Mouse (Mus musculus) G1E (cell line): ENCODE measurements at regions not wholly inside any gene's neighbourhood (a gene's known extent, or its start where the extent isn't known, plus 50 kb on each side); places are given as distances from the start of the nearest gene placed in this dataset.

Source experiments
- ATAC-seq: 2 replicates; pipeline ENCODE4 v1.8.0; 2016; ENCODE audit warnings: mild to moderate bottlenecking; ENCODE audit not compliant: insufficient number of reproducible peaks, poor library complexity, low FRiP score, severe bottlenecking; ENCODE audit errors: extremely low read depth
- DNase-seq: peaks from one replicate; pipeline ENCODE4 v3.0.0; 2012; ENCODE audit warnings: low spot score
- H3K27me3 ChIP-seq: 2 replicates; pipeline ENCODE4 v1.6.1; 2012; ENCODE audit warnings: mild to moderate bottlenecking, low read length, inconsistent platforms; ENCODE audit not compliant: insufficient read depth
- H3K36me3 ChIP-seq: replicated peaks from 2 replicates; pipeline ENCODE3; 2012; ENCODE audit warnings: mild to moderate bottlenecking, inconsistent platforms
- H3K4me1 ChIP-seq: 2 replicates; pipeline ENCODE4 v1.6.1; 2012; ENCODE audit warnings: low read depth, low read length, inconsistent platforms, mixed read lengths; ENCODE audit not compliant: insufficient read depth
- H3K4me3 ChIP-seq: 2 replicates; pipeline ENCODE4 v1.5.1; 2012; ENCODE audit warnings: low read depth, mild to moderate bottlenecking, inconsistent platforms, low read length, moderate library complexity, mixed read lengths
- H3K9me3 ChIP-seq: replicated peaks from 2 replicates; pipeline ENCODE4 v1.6.1; 2012; ENCODE audit warnings: inconsistent platforms
- CTCF ChIP-seq: IDR thresholded peaks from 2 replicates; pipeline ENCODE4 v1.5.1; 2012; ENCODE audit warnings: low read depth, low read length, inconsistent platforms, mixed read lengths
- GATA1 ChIP-seq: IDR thresholded peaks from 2 replicates; pipeline ENCODE4 v1.6.1; 2012; ENCODE audit warnings: borderline replicate concordance, low read length, inconsistent platforms, mixed read lengths
- GATA2 ChIP-seq: IDR thresholded peaks from 2 replicates; pipeline ENCODE4 v1.6.1; 2012; ENCODE audit warnings: low read depth, low read length, inconsistent platforms, borderline replicate concordance
- POLR2AphosphoS5 ChIP-seq: IDR thresholded peaks from 2 replicates; pipeline ENCODE4 v1.6.1; 2012; ENCODE audit warnings: low read depth, low read length, inconsistent platforms; ENCODE audit not compliant: insufficient replicate concordance
- TAL1 ChIP-seq: conservative IDR thresholded peaks from 2 replicates; pipeline ENCODE4 v1.6.1; 2012; ENCODE audit warnings: low read depth, low read length, inconsistent platforms, mixed read lengths

DNA sequence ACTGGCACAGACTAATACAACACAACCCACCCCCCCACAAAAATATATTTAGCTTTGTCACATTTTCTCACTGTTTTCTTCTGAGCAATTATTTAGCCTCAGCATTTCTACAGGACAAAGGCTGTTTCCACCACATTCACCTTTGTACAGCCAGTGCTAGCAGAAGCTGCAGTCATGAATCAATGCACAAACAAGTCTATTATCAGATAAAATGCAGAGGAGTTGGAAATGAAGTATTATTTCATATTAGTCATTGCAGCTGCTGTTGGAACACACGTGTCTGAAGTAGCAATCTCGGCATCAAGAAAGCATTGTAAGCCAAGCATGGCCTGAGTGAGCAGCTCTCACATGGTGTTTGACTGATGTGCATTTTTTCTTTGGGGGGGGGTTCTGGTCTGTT is 212.9 kb downstream of the Emp1 start:
- H3K27me3 ChIP-seq: no peaks in the 10 kb centered on the region
- H3K4me3 ChIP-seq: no peak overlapping the region
- peaks cover 24% of the 10 kb centered on the region for H3K9me3 ChIP-seq
- H3K36me3 ChIP-seq: no peaks in the 10 kb centered on the region
- no peak for ATAC-seq
- TF ChIP-seq CTCF (no peak), POLR2AphosphoS5 (no peak), GATA1 (no peak), GATA2 (no peak), TAL1 (no peak)
- no peaks in the 10 kb centered on the region for H3K4me1 ChIP-seq
- no peak for DNase-seq

GRCm38 (mm10) chr6:135578728-135579127 is 216.4 kb downstream of the Emp1 start:
- no peak for DNase-seq
- H3K4me1 ChIP-seq: no peaks in the 10 kb centered on the region
- H3K4me3 ChIP-seq: no peak overlapping the region
- no peaks in the 10 kb centered on the region for H3K36me3 ChIP-seq
- H3K9me3 ChIP-seq: peaks cover 32% of the 10 kb centered on the region
- no peak for ATAC-seq
- no peaks in the 10 kb centered on the region for H3K27me3 ChIP-seq
- TF ChIP-seq GATA1 (no peak), GATA2 (no peak), TAL1 (no peak)

DNA sequence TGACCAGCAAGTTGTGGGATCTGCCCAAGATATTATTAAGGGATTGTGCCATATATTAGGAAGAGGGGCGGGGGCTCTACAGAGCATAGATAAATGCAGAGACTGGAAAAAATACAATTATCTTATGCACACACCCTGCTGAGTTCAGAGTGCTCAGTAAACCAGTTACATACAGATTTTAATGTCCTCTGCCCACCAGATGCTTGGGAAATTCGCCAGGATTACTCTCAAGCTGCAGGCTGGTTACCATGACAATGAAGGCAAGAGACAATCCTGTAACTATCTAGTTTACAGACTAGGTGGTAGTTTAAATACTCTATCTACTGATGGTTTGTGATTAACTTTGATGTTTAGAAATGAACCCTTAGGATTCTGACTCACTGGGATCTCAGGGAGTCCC is 220.2 kb downstream of the Emp1 start:
- ATAC-seq (no peak), DNase-seq (no peak)
- Histone ChIP-seq H3K4me3 (no peak overlapping the region), H3K9me3 (peaks cover 45% of the 10 kb centered on the region), H3K27me3 (no peaks in the 10 kb centered on the region), H3K4me1 (no peaks in the 10 kb centered on the region), H3K36me3 (no peaks in the 10 kb centered on the region)
- TF ChIP-seq TAL1: no peak
- TF ChIP-seq POLR2AphosphoS5: no peak
- no peak for TF ChIP-seq CTCF
- TF ChIP-seq GATA2: no peak
- TF ChIP-seq GATA1: no peak

DNA sequence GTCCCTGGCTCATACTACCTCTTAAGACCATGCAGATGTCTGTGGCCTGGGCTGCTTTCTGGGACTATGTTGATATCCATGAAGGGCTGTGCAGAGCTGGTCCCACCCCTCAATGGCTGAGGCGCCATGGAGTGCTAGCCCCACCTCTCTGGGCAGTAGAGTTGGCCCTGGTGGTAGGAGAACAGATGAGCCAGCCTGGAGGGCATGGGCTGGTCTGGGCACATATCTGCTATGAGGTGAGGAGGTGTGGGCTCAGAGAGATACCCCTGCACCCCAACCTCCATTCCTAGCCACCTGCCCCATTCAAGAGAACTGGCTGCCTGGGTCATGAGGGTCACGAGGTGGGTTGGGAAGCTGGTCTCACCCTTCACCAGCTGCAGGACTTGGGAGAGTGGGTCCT is 222.4 kb downstream of the Emp1 start:
- Histone ChIP-seq H3K4me1 (no peaks in the 10 kb centered on the region), H3K9me3 (peaks cover 43% of the 10 kb centered on the region), H3K27me3 (no peaks in the 10 kb centered on the region), H3K36me3 (no peaks in the 10 kb centered on the region), H3K4me3 (peak overlapping the region; percentile 4; the same call in 1 of the 2 replicates)
- TF ChIP-seq GATA2: no peak
- TF ChIP-seq TAL1: no peak
- TF ChIP-seq CTCF: no peak
- TF ChIP-seq POLR2AphosphoS5: no peak
- TF ChIP-seq GATA1: no peak
- DNase-seq (no peak), ATAC-seq (no peak)

DNA sequence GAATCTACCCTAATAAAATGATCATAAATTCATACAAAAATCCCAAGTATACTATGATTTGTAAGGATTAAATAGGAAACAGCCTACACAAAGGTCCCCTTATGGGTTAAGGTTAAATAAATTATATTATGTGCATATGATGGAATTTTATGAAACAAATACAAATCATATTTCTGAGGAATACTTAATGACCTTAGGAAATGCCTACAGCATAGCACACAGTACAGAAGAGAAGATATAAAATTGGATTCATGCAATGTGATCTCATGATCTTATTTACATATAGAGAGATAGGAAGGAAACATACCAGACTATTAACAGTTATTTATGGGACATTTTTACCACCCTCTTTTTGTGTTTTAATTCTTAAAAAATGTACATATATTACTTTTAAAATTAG is 227.7 kb downstream of the Emp1 start:
- no peak for ATAC-seq
- Histone ChIP-seq H3K4me3 (no peak overlapping the region), H3K27me3 (no peaks in the 10 kb centered on the region), H3K4me1 (no peaks in the 10 kb centered on the region), H3K9me3 (peaks cover 50% of the 10 kb centered on the region), H3K36me3 (no peaks in the 10 kb centered on the region)
- no peak for TF ChIP-seq GATA2
- TF ChIP-seq GATA1: no peak
- TF ChIP-seq POLR2AphosphoS5: no peak
- TF ChIP-seq CTCF: no peak
- no peak for TF ChIP-seq TAL1
- no peak for DNase-seq

GRCm38 (mm10) chr6:135591085-135591484 is 228.7 kb downstream of the Emp1 start:
- ATAC-seq (no peak), DNase-seq (no peak)
- Histone ChIP-seq H3K4me3 (no peak overlapping the region), H3K4me1 (no peaks in the 10 kb centered on the region), H3K27me3 (no peaks in the 10 kb centered on the region), H3K9me3 (peaks cover 51% of the 10 kb centered on the region), H3K36me3 (no peaks in the 10 kb centered on the region)
- TF ChIP-seq POLR2AphosphoS5: no peak
- no peak for TF ChIP-seq CTCF
- TF ChIP-seq GATA2: no peak
- no peak for TF ChIP-seq TAL1
- TF ChIP-seq GATA1: no peak

GRCm38 (mm10) chr6:135596358-135596757 is 234.0 kb downstream of the Emp1 start:
- DNase-seq (no peak), ATAC-seq (no peak)
- no peaks in the 10 kb centered on the region for H3K27me3 ChIP-seq
- H3K4me1 ChIP-seq: no peaks in the 10 kb centered on the region
- no peak overlapping the region for H3K4me3 ChIP-seq
- H3K36me3 ChIP-seq: no peaks in the 10 kb centered on the region
- H3K9me3 ChIP-seq: peaks cover 60% of the 10 kb centered on the region
- no peak for TF ChIP-seq POLR2AphosphoS5
- TF ChIP-seq GATA1: no peak
- TF ChIP-seq GATA2: no peak
- TF ChIP-seq TAL1: no peak
- no peak for TF ChIP-seq CTCF
